Mouse (Mus musculus) heart, embryonic 11.5 days (tissue): ENCODE data around the gene Sost. TPM values are rescaled to one million over a fixed set of nuclear protein-coding genes. Genes with fewer than 3 reads are reported as not detected.

Experiments used
- ATAC-seq: fragments of 200-750 bp; cut with Nextera tagmentation; replicated peaks from 2 replicates; pipeline ENCODE4 v1.8.0; 2017; ENCODE audit warnings: moderate library complexity; ENCODE audit not compliant: insufficient number of reproducible peaks, low FRiP score, low TSS enrichment
- H3K27ac ChIP-seq: fragments of 300-500 bp; sonication (generic); 2 replicates; pipeline ENCODE4 v1.5.1; 2014; ENCODE audit warnings: mild to moderate bottlenecking, low read depth, low read length
- H3K27me3 ChIP-seq: fragments of 300-500 bp; sonication (generic); 2 replicates; pipeline ENCODE4 v1.6.1; 2014; ENCODE audit warnings: mild to moderate bottlenecking, low read length, mixed read lengths; ENCODE audit not compliant: control insufficient read depth, insufficient read depth
- H3K36me3 ChIP-seq: fragments of 300-500 bp; sonication (generic); 2 replicates; pipeline ENCODE4 v1.6.1; 2014; ENCODE audit warnings: mild to moderate bottlenecking, low read length, moderate library complexity, mixed read lengths; ENCODE audit not compliant: control insufficient read depth, insufficient read depth
- H3K4me1 ChIP-seq: fragments of 300-500 bp; sonication (generic); 2 replicates; pipeline ENCODE4 v1.6.1; 2014; ENCODE audit warnings: low read length; ENCODE audit not compliant: control insufficient read depth, insufficient read depth
- H3K4me2 ChIP-seq: fragments of 300-500 bp; sonication (generic); 2 replicates; pipeline ENCODE4 v1.6.1; 2014; ENCODE audit warnings: mild to moderate bottlenecking, moderate library complexity
- H3K4me3 ChIP-seq: fragments of 300-500 bp; sonication (generic); 2 replicates; pipeline ENCODE4 v1.5.1; 2014; ENCODE audit warnings: low read depth, low read length
- H3K9ac ChIP-seq: fragments of 300-500 bp; sonication (generic); 2 replicates; pipeline ENCODE4 v1.6.1; 2014; ENCODE audit warnings: mild to moderate bottlenecking, low read depth, low read length, moderate library complexity
- H3K9me3 ChIP-seq: fragments of 300-500 bp; sonication (generic); replicated peaks from 2 replicates; pipeline ENCODE4 v1.6.1; 2016; ENCODE audit warnings: low read length; ENCODE audit not compliant: control insufficient read depth
- WGBS: fragments of 180-500 bp; shearing (Covaris S2); extraction: QIAGEN DNeasy Blood & Tissue Kit; methylation state at CpG from one replicate; pipeline ENCODE4 v1.1.7; 2014; ENCODE audit not compliant: insufficient replicate concordance; 5-methylcytosine and 5-hydroxymethylcytosine counted together
- polyA plus RNA-seq: library from polyadenylated mRNA; unstranded; fragments of >200 nt; fragmentation: Nextera tagmentation; extraction: Ambion mirVana; gene quantifications from 2 replicates; pipeline ENCODE4 v1.2.1, GENCODE M21; 2014

Gene Sost
- polyA plus RNA-seq, 1 experiment from 2014 or later, result 0.43 TPM

- Histone ChIP-seq H3K9ac (no peak overlapping the region), H3K27ac (no peak overlapping the region), H3K36me3 (peaks cover 16% of the 10 kb centered on the region), H3K9me3 (no peaks in the 10 kb centered on the region), H3K27me3 (no peaks in the 10 kb centered on the region), H3K4me2 (no peak overlapping the region), H3K4me1 (peaks cover 22% of the 10 kb centered on the region), H3K4me3 (no peak overlapping the region)
- 85% methylated on average over 9 of the region's 9 CpGs for WGBS
- ATAC-seq, result no peak
These were observed 13.9 kb upstream of the Sost start for GRCm38 (mm10) chr11:101980603-101981157.

DNA sequence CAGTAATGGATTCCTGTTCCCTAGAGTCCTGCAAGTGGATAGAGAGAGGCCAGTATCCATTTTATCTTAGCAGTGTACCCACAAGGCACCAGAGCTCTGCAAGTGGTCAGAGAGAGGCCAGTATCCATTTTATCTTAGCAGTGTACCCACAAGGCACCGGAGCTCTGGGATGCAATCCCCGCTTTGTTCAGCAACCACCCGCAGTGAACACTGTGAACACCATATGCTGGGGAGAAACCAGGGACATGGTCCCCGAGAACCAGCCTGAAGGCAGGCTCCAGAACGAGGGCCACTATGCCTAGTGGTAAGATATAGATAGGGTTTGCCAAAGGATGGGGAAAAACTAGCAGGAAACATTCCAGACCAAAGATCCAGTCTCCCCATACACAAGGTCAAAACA lies 12.3 kb upstream of the Sost start:
- Histone ChIP-seq H3K4me2 (no peak overlapping the region), H3K9me3 (no peaks in the 10 kb centered on the region), H3K36me3 (peaks cover 16% of the 10 kb centered on the region), H3K27ac (no peak overlapping the region), H3K27me3 (no peaks in the 10 kb centered on the region), H3K4me3 (no peak overlapping the region), H3K9ac (no peak overlapping the region), H3K4me1 (peaks cover 22% of the 10 kb centered on the region)
- 86% methylated on average over 5 of the region's 5 CpGs for WGBS
- ATAC-seq, result no peak

- no peak for ATAC-seq
- H3K9ac ChIP-seq, result no peak overlapping the region
These were observed 10.1 kb upstream of the Sost start for GRCm38 (mm10) chr11:101976949-101977348.

DNA sequence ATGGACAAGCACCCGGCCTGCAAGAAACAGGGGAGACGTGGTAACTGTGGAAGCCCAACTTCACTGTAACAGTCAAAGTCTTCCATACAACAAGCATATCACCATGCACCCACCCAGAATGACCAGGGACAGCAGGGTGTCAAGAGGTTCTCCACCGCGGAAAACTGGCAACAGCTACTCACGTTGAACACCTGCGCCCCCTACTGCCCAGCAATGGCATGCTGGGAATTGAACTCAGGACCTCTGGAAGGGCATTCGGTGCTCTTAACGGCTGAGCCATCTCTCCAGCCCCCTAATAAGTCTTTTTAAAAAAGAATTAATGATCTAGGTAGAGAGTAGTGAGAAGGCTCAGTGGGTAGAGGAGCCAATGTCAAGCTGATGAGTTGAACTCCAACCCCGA lies 8.1 kb upstream of the Sost start:
- Histone ChIP-seq H3K9me3 (no peaks in the 10 kb centered on the region), H3K9ac (no peak overlapping the region), H3K27me3 (no peaks in the 10 kb centered on the region), H3K4me2 (no peak overlapping the region), H3K4me3 (no peak overlapping the region), H3K36me3 (peaks cover 10% of the 10 kb centered on the region; the same call in 1 of the 2 replicates), H3K27ac (no peak overlapping the region), H3K4me1 (no peaks in the 10 kb centered on the region)
- 42% methylated on average over 9 of the region's 9 CpGs for WGBS
- no peak for ATAC-seq

More at GRCm38 (mm10) chr11:101976949-101977348, 10.1 kb upstream of the Sost start:
- no peak overlapping the region for H3K4me3 ChIP-seq
- 90% methylated on average over 7 of the region's 7 CpGs for WGBS
- no peak overlapping the region for H3K4me2 ChIP-seq
- no peak overlapping the region for H3K27ac ChIP-seq
- peaks cover 4% of the 10 kb centered on the region for H3K4me1 ChIP-seq
- peaks cover 19% of the 10 kb centered on the region for H3K36me3 ChIP-seq
- no peaks in the 10 kb centered on the region for H3K9me3 ChIP-seq
- no peaks in the 10 kb centered on the region for H3K27me3 ChIP-seq

DNA sequence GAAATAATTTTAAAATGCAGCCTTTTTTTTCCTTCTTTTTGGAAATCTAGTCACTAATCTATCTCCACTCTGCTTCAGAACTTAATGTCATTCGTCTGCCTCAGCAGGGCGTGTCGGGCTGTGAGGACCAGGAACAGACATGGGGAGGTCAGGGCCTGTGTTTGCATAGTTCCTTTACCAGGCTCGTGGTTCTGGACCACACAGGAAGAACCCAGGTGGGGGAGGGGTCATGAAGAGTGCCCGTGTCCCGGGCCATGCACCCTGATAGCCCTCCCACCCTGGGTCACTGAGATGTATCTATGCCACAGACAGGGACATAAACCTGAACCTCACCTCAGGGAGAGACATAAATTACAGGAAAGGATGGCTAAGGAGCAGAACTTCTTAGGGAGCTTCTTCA lies 7.4 kb upstream of the Sost start:
- peaks cover 7% of the 10 kb centered on the region; the same call in 1 of the 2 replicates for H3K36me3 ChIP-seq
- no peak overlapping the region for H3K4me2 ChIP-seq
- no peak overlapping the region for H3K4me3 ChIP-seq
- H3K9ac ChIP-seq, result no peak overlapping the region
- ATAC-seq, result no peak
- H3K27ac ChIP-seq, result no peak overlapping the region
- H3K4me1 ChIP-seq, result no peaks in the 10 kb centered on the region
- no peaks in the 10 kb centered on the region for H3K9me3 ChIP-seq
- 56% methylated on average over 6 of the region's 6 CpGs for WGBS
- H3K27me3 ChIP-seq, result no peaks in the 10 kb centered on the region

- no peak for ATAC-seq
- no peak overlapping the region for H3K4me3 ChIP-seq
- H3K9me3 ChIP-seq, result no peaks in the 10 kb centered on the region
- no peaks in the 10 kb centered on the region for H3K27me3 ChIP-seq
- H3K4me2 ChIP-seq, result no peak overlapping the region
- 85% methylated on average over 9 of the region's 9 CpGs for WGBS
- no peak overlapping the region for H3K9ac ChIP-seq
- H3K4me1 ChIP-seq, result peaks cover 2% of the 10 kb centered on the region
- no peak overlapping the region for H3K27ac ChIP-seq
- peaks cover 2% of the 10 kb centered on the region; the same call in 1 of the 2 replicates for H3K36me3 ChIP-seq
These were observed 6.7 kb upstream of the Sost start for GRCm38 (mm10) chr11:101973496-101973895.

GRCm38 (mm10) chr11:101972651-101973050 lies 5.8 kb upstream of the Sost start:
- Histone ChIP-seq H3K27ac (no peak overlapping the region), H3K9ac (no peak overlapping the region), H3K4me3 (no peak overlapping the region), H3K4me1 (peaks cover 6% of the 10 kb centered on the region), H3K36me3 (peaks cover 2% of the 10 kb centered on the region; the same call in 1 of the 2 replicates), H3K9me3 (no peaks in the 10 kb centered on the region), H3K4me2 (no peak overlapping the region), H3K27me3 (peaks cover under 1% of the 10 kb centered on the region; the same call in 1 of the 2 replicates)
- ATAC-seq, result no peak
- WGBS, result 92% methylated on average over 5 of the region's 5 CpGs

DNA sequence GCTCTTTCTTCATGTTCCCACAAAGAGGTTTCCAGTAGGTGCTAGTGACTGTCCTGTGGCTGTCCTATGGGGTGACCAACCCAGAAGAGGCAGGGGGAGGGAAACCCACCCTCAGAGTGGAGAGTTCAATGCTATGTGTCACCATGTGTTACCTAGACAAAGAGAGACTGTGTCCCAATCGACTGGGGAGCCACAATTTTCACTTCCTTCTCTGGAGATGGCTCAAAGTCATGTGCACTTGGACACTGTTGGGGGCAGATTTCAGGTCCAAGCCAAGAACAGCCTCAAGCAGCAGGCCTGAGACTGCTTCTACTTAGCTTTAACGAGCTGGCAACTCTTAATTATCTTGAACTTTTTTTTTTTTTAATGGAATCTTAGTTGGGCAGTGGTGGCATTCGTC lies 5.3 kb upstream of the Sost start:
- Histone ChIP-seq H3K4me3 (no peak overlapping the region), H3K4me1 (peaks cover 7% of the 10 kb centered on the region), H3K9ac (no peak overlapping the region), H3K4me2 (no peak overlapping the region), H3K9me3 (no peaks in the 10 kb centered on the region), H3K36me3 (peaks cover 2% of the 10 kb centered on the region; the same call in 1 of the 2 replicates), H3K27me3 (peaks cover 3% of the 10 kb centered on the region; the same call in 1 of the 2 replicates), H3K27ac (no peak overlapping the region)
- WGBS, result 73% methylated on average over 3 of the region's 3 CpGs
- no peak for ATAC-seq

DNA sequence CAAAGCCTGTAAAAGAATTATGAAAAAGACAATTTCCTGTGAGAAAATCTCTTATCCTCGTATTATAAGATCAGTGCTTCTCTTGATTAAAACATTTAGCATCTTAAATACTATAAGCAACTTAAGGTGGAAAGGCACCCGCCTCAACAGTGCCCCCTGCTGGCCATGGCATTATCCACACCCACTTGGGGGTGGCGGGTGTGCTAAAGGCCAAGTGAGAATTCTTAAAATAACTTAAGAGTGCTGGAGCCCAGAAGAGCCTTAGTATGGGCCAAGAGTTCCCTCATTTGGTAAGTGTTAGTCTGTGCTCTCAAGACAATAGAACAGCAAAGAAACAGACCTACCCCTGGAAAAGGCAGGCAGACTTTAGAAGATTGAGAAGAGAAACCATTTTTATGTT lies 4.6 kb upstream of the Sost start:
- no peak for ATAC-seq
- WGBS, result 30% methylated on average over 3 of the region's 3 CpGs
- Histone ChIP-seq H3K4me2 (no peak overlapping the region), H3K4me3 (no peak overlapping the region), H3K27ac (no peak overlapping the region), H3K9ac (no peak overlapping the region), H3K27me3 (peaks cover 8% of the 10 kb centered on the region), H3K9me3 (no peaks in the 10 kb centered on the region), H3K4me1 (peaks cover 10% of the 10 kb centered on the region), H3K36me3 (0 out of 2 replicates have a peak, but pooled peaks cover 2% of the 10 kb centered on the region)
